Mouse (Mus musculus) ES-E14 (cell line): ENCODE results near the gene Ints5. TPM values are rescaled to one million over a fixed set of nuclear protein-coding genes. Genes with fewer than 3 reads are reported as not detected.

Experiments used
- DNase-seq: peaks from one replicate; pipeline ENCODE4 v3.0.0-alpha.2; 2013; ENCODE audit warnings: low read depth, low spot score
- H3K27ac ChIP-seq: 2 replicates; pipeline ENCODE4 v1.5.1; 2012; ENCODE audit warnings: low read depth, mild to moderate bottlenecking, low read length, moderate library complexity, mixed read lengths; ENCODE audit not compliant: poor library complexity, insufficient read depth, severe bottlenecking
- H3K36me3 ChIP-seq: 2 replicates; pipeline ENCODE4 v1.6.1; 2012; ENCODE audit warnings: mild to moderate bottlenecking, low read length, moderate library complexity, mixed read lengths; ENCODE audit not compliant: control insufficient read depth, poor library complexity, insufficient read depth, severe bottlenecking
- H3K4me1 ChIP-seq, 2 experiments: fragments of 150-350 bp in 1 of 2; sonication (generic) in 1 of 2; 2 replicates each; pipeline ENCODE4 v1.6.1; 2012; ENCODE audit warnings: low read length in 2 of 2, mild to moderate bottlenecking in 1 of 2, mixed read lengths in 1 of 2; ENCODE audit not compliant: control insufficient read depth in 2 of 2, insufficient read depth in 2 of 2, poor library complexity in 1 of 2
- H3K4me3 ChIP-seq, 2 experiments: fragments of 150-350 bp in 1 of 2; sonication (generic) in 1 of 2; 2 replicates each; pipeline ENCODE4 v1.5.1; 2012; ENCODE audit warnings: low read length in 2 of 2, low read depth in 1 of 2, mild to moderate bottlenecking in 1 of 2, mixed read lengths in 1 of 2; ENCODE audit not compliant: insufficient read depth in 1 of 2, poor library complexity in 1 of 2, severe bottlenecking in 1 of 2
- H3K9ac ChIP-seq: 2 replicates; pipeline ENCODE4 v1.6.1; 2012; ENCODE audit warnings: low read depth, mild to moderate bottlenecking, low read length, mixed read lengths; ENCODE audit not compliant: poor library complexity, insufficient read depth, severe bottlenecking
- H3K9me3 ChIP-seq: fragments of 150-350 bp; sonication (generic); 2 replicates; pipeline ENCODE4 v1.6.1; 2012; ENCODE audit warnings: low read depth, mild to moderate bottlenecking, low read length; ENCODE audit not compliant: control insufficient read depth, insufficient read depth
- CHD2 ChIP-seq: IDR thresholded peaks from 2 replicates; pipeline ENCODE4 v1.6.1; 2014; ENCODE audit warnings: mild to moderate bottlenecking, low read depth, low read length, inconsistent platforms
- HCFC1 ChIP-seq: IDR thresholded peaks from 2 replicates; pipeline ENCODE4 v1.6.1; 2012; ENCODE audit warnings: low read length, inconsistent platforms, borderline replicate concordance; ENCODE audit not compliant: insufficient read depth
- MAFK ChIP-seq: IDR thresholded peaks from 2 replicates; pipeline ENCODE4 v1.6.1; 2014; ENCODE audit warnings: mild to moderate bottlenecking, low read depth, low read length, inconsistent platforms; ENCODE audit not compliant: insufficient read depth
- ZC3H11A ChIP-seq: IDR thresholded peaks from 2 replicates; pipeline ENCODE4 v1.6.1; 2012; ENCODE audit warnings: low read depth, mild to moderate bottlenecking, inconsistent platforms, low read length, borderline replicate concordance
- ZNF384 ChIP-seq: IDR thresholded peaks from 2 replicates; pipeline ENCODE4 v1.6.1; 2012; ENCODE audit warnings: low read depth, low read length, inconsistent platforms
- in situ Hi-C, 2 experiments: fragments of 600-800 bp; cut with MboI; formaldehyde crosslinking; loops; one replicate each; pipeline ENCODE4 v1.15.1; 2025; ENCODE audit warnings: low sequenced_read_pairs in 2 of 2, inconsistent platforms in 1 of 2; ENCODE audit not compliant: unreplicated experiment in 2 of 2
- total RNA-seq: library from RNA; depleted of rRNA; stranded (reverse); fragments of 300-350 nt; gene quantifications from 2 replicates; pipeline ENCODE4 v1.2.3, GENCODE M21; 2012

The Ints5 gene
- total RNA-seq, 1 experiment = 59.3 TPM

- TF ChIP-seq ZNF384 (no peak), MAFK (no peak), CHD2 (no peak), HCFC1 (peak; percentile 54; the same call in 1 of the 2 replicates)
- peak; percentile 95 for DNase-seq
Observed at GRCm38 (mm10) chr19:8897865-8898495, 5.2 kb downstream of the Ints5 start, which contains the start of gene Ganab. Gene Ganab, plus strand, starts transcription at chr19:8898071.

GRCm38 (mm10) chr19:8898576-8898975, 5.8 kb downstream of the Ints5 start:
- DNase-seq = no peak
- TF ChIP-seq CHD2 (0 out of 2 replicates have a peak, but pooled peaks have one; percentile 26), ZNF384 (no peak), ZC3H11A (no peak), MAFK (no peak), HCFC1 (no peak)
- in situ Hi-C loops = no loop called here
- Histone ChIP-seq H3K27ac (peak overlapping the region; percentile 91), H3K9me3 (no peaks in the 10 kb centered on the region), H3K4me3 (peak overlapping the region; percentile 96 to 100), H3K9ac (peak overlapping the region; percentile 91), H3K36me3 (peaks cover 25% of the 10 kb centered on the region), H3K4me1 (peaks cover 2 to 4% of the 10 kb centered on the region in 2 experiments; a peak in 1 of 4 replicates)

More at GRCm38 (mm10) chr19:8897865-8898495, 5.2 kb downstream of the Ints5 start, which contains the start of gene Ganab:
- Histone ChIP-seq H3K9ac (peak within 1 kb of the TSS; percentile 91), H3K9me3 (no peaks in the 10 kb centered on the region), H3K4me1 (peaks cover 2 to 4% of the 10 kb centered on the region in 2 experiments; a peak in 1 of 4 replicates), H3K36me3 (peaks cover 21% of the 10 kb centered on the region), H3K4me3 (peak within 1 kb of the TSS; percentile 96 to 100), H3K27ac (peak within 1 kb of the TSS; percentile 91)
- in situ Hi-C loops = no loop called here

GRCm38 (mm10) chr19:8899079-8899478, 6.3 kb downstream of the Ints5 start:
- peaks cover 25% of the 10 kb centered on the region for H3K36me3 ChIP-seq
- in situ Hi-C loops = no loop called here
- no peaks in the 10 kb centered on the region for H3K9me3 ChIP-seq
- no peak for DNase-seq
- H3K27ac ChIP-seq = no peak overlapping the region
- peak overlapping the region; percentile 96 to 100; a peak in 3 of 4 replicates for H3K4me3 ChIP-seq
- peak overlapping the region; percentile 91; the same call in 1 of the 2 replicates for H3K9ac ChIP-seq
- TF ChIP-seq ZC3H11A (no peak), ZNF384 (no peak)
- 0 out of 4 replicates have a peak, but pooled peaks cover 0 to 4% of the 10 kb centered on the region in 2 experiments for H3K4me1 ChIP-seq

- H3K4me1 ChIP-seq = no peaks in the 10 kb centered on the region
- no peaks in the 10 kb centered on the region for H3K9me3 ChIP-seq
- peaks cover 37% of the 10 kb centered on the region for H3K36me3 ChIP-seq
- in situ Hi-C loops = loop anchor here in 1 of 2 experiments (25.0 kb wide), 1 partner anchor 1709 kb away; the partner anchor contains the start of genes Ddb1 and Tkfc
- no peak overlapping the region for H3K27ac ChIP-seq
- DNase-seq = no peak
- TF ChIP-seq CHD2 (no peak), HCFC1 (no peak), MAFK (no peak), ZNF384 (no peak), ZC3H11A (no peak)
- H3K9ac ChIP-seq = no peak overlapping the region
- H3K4me3 ChIP-seq = no peak overlapping the region
Observed at GRCm38 (mm10) chr19:8903412-8903811, 10.6 kb downstream of the Ints5 start.
